Mouse (Mus musculus): ENCODE data around the gene Zfp319. TPM values are rescaled to one million over a fixed set of nuclear protein-coding genes. Genes with fewer than 3 reads are reported as not detected.

The Zfp319 gene
- polyA plus RNA-seq, 1 experiment = 33.4 TPM

- TF ChIP-seq POLR2A (IDR thresholded peaks at IDR 0.05; ENCODE audit: borderline replicate concordance, extremely low read depth, insufficient read depth, insufficient read length, poor library complexity, severe bottlenecking) = no peak
- TF ChIP-seq CTCF (IDR thresholded peaks at IDR 0.05; ENCODE audit: borderline replicate concordance, extremely low read depth, insufficient read depth, insufficient read length) = no peak
- no peak for DNase-seq (ENCODE audit: low read depth)
Observed at GRCm38 (mm10) chr8:95348356-95348755, 16.6 kb upstream of the Zfp319 start.

DNA sequence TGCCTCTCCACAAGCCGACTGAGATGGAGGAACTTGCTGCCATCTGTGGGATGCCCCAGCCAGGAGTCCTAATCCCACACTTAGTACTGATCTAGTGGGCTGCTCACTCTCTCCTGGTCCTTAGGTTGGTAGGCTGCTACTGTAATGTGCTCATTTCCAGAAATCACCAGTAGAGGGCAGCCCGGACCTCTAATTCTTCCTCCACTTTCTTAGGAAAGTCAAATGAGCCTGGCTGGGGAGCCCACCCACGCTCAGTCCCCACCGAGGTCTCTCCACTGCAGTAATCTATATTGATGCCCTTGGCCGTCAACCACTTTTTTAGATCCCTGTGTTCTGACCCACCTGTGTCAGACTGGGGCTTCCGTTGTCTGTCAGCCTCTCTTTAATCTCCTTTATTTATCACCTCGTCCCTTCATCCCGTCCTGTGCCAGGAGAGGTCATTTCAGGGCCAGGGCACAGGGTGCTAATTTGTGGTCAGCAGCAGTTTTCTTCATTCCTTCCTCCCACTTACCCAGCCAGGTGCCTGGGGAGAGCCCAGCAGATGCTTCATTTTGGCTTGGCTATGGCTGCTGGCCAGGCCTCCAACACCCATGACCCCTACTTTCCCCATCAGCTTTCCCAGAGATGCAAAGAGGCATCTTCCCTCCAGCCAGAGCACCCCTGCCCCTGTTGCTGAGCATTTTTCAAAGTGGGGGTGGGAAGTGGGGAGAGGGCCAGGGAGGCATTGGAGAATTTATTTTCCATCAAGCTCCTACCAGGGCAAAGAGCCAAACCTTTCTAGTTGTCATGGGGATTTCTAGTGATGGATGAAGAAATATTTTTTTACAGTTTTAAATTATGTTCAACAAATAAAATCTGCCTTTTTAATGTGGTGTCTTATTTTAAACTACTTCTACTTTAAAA lies 15.1 kb upstream of the Zfp319 start:
- peak; percentile 89 for DNase-seq (ENCODE audit: low read depth)
- TF ChIP-seq CTCF (IDR thresholded peaks at IDR 0.05; ENCODE audit: borderline replicate concordance, extremely low read depth, insufficient read depth, insufficient read length) (peak; percentile 78), POLR2A (IDR thresholded peaks at IDR 0.05; ENCODE audit: borderline replicate concordance, extremely low read depth, insufficient read depth, insufficient read length, poor library complexity, severe bottlenecking) (no peak)

GRCm38 (mm10) chr8:95344668-95345067 lies 12.9 kb upstream of the Zfp319 start:
- TF ChIP-seq POLR2A (IDR thresholded peaks at IDR 0.05; ENCODE audit: borderline replicate concordance, extremely low read depth, insufficient read depth, insufficient read length, poor library complexity, severe bottlenecking) = no peak
- peak; percentile 27; the same call in 1 of the 2 replicates for TF ChIP-seq CTCF (IDR thresholded peaks at IDR 0.05; ENCODE audit: borderline replicate concordance, extremely low read depth, insufficient read depth, insufficient read length)
- DNase-seq (ENCODE audit: low read depth) = no peak

GRCm38 (mm10) chr8:95341721-95342120 lies 10.0 kb upstream of the Zfp319 start:
- TF ChIP-seq POLR2A (IDR thresholded peaks at IDR 0.05; ENCODE audit: borderline replicate concordance, extremely low read depth, insufficient read depth, insufficient read length, poor library complexity, severe bottlenecking) = no peak
- TF ChIP-seq CTCF (IDR thresholded peaks at IDR 0.05; ENCODE audit: borderline replicate concordance, extremely low read depth, insufficient read depth, insufficient read length) = no peak
- DNase-seq (ENCODE audit: low read depth) = no peak

DNA sequence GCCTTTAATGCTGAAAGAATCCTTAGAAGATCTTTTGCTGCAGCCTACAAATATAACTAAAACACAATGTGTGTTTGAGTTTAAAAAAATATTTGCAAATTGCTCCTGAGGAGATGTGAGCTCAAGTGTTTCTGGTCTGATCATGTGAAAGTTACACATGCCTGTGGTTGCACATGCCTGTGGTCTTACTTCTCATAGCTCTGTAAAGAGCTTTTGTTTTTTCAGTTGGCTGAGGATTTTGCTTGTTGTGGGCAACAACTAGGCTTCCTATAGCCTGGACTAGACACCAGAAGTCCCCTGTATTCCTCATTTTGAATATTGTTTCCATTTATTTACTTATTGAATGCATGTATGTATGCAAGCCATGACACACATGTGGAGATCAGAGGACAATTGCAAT lies 4.6 kb upstream of the Zfp319 start:
- TF ChIP-seq CTCF (IDR thresholded peaks at IDR 0.05; ENCODE audit: borderline replicate concordance, extremely low read depth, insufficient read depth, insufficient read length) (no peak), POLR2A (IDR thresholded peaks at IDR 0.05; ENCODE audit: borderline replicate concordance, extremely low read depth, insufficient read depth, insufficient read length, poor library complexity, severe bottlenecking) (no peak)
- no peak for DNase-seq (ENCODE audit: low read depth)

DNA sequence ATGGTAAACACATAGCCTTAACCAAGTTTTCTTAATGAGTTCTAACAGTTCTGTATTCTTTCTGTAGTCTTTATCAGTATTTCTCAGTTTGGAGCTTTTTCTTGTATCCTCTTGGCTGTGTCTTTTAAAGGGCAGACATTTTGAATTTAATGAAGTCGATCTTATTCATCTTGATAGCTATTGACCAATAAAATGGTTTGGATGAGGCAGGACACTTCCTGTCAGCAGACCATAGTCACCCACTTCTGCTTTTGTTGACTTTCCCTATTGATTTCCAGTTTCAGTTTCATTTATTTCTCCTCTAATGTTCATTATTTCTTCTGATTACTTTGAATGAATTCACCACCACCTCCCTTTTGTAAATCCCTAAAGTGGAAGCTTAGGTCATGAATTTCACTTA lies 4.0 kb upstream of the Zfp319 start:
- DNase-seq (ENCODE audit: low read depth) = no peak
- no peak for TF ChIP-seq POLR2A (IDR thresholded peaks at IDR 0.05; ENCODE audit: borderline replicate concordance, extremely low read depth, insufficient read depth, insufficient read length, poor library complexity, severe bottlenecking)
- TF ChIP-seq CTCF (IDR thresholded peaks at IDR 0.05; ENCODE audit: borderline replicate concordance, extremely low read depth, insufficient read depth, insufficient read length) = no peak

GRCm38 (mm10) chr8:95332437-95333199 lies 868 bp upstream of the Zfp319 start:
- peak; percentile 20 for DNase-seq (ENCODE audit: low read depth)
- TF ChIP-seq CTCF (IDR thresholded peaks at IDR 0.05; ENCODE audit: borderline replicate concordance, extremely low read depth, insufficient read depth, insufficient read length) = no peak
- TF ChIP-seq POLR2A (IDR thresholded peaks at IDR 0.05; ENCODE audit: borderline replicate concordance, extremely low read depth, insufficient read depth, insufficient read length, poor library complexity, severe bottlenecking) = no peak

DNA sequence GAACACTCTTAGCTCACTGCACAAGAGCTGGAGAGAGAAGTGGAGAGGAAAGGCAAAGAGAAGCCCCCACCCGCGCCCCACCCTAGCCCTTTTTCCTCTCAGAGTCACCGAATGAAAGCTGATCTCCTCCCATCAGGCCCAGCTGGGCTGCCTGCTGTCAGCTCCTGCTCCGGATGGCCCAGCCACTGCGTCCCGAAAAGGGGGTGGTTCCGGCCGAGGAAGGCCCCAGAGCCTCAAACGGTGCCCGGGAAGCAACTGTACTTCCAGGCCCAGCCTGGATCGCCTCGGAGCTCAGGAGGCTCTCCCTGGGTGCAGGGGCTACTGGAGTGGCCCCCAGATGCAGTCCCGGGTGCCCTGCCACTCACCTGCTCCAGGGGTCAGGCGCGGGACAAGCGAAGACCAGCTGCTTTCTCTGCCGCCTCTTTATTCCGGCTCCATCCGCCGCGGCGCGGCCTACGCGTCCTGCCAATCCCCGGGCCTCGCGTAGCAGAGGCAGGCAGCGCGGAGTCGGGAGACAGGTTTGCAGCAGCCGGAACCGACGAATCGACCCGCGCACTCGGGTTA lies 512 bp downstream of the Zfp319 start:
- DNase-seq (ENCODE audit: low read depth) = no peak
- TF ChIP-seq POLR2A (IDR thresholded peaks at IDR 0.05; ENCODE audit: borderline replicate concordance, extremely low read depth, insufficient read depth, insufficient read length, poor library complexity, severe bottlenecking) = no peak
- no peak for TF ChIP-seq CTCF (IDR thresholded peaks at IDR 0.05; ENCODE audit: borderline replicate concordance, extremely low read depth, insufficient read depth, insufficient read length)

- DNase-seq (ENCODE audit: low read depth) = no peak
- no peak for TF ChIP-seq POLR2A (IDR thresholded peaks at IDR 0.05; ENCODE audit: borderline replicate concordance, extremely low read depth, insufficient read depth, insufficient read length, poor library complexity, severe bottlenecking)
- no peak for TF ChIP-seq CTCF (IDR thresholded peaks at IDR 0.05; ENCODE audit: borderline replicate concordance, extremely low read depth, insufficient read depth, insufficient read length)
Observed at GRCm38 (mm10) chr8:95330367-95330766, 1.4 kb downstream of the Zfp319 start.

DNA sequence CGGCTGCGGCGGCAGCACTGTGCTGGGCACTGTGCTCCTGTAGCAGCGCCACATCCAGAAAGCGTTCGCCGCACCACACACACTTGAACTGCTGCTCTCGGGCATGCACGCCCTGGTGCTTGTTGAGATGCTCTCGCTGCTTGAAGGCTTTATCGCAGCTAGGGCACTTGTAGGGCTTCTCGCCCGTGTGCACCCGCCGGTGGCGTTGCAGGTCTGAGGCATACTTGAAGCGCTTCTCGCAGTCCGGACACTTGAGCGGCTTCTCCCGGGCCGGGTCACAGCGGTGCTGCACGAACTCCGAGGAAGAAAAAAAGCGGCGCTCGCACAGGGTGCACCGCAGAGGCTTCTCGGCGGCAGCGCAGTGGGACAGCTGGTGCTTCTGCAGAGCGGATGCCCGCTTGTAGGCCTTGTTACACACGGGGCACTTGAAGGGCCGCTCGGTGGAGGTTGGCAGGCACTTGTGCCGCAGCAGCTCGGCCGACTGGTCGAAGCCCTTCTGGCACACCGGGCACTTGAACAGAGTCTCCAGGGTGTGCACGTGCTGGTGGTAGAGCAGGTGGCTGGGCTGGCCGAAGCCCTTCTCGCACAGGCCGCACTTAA lies 3.8 kb downstream of the Zfp319 start:
- DNase-seq (ENCODE audit: low read depth) = no peak
- TF ChIP-seq CTCF (IDR thresholded peaks at IDR 0.05; ENCODE audit: borderline replicate concordance, extremely low read depth, insufficient read depth, insufficient read length) (no peak), POLR2A (IDR thresholded peaks at IDR 0.05; ENCODE audit: borderline replicate concordance, extremely low read depth, insufficient read depth, insufficient read length, poor library complexity, severe bottlenecking) (no peak)

- no peak for DNase-seq (ENCODE audit: low read depth)
- TF ChIP-seq CTCF (IDR thresholded peaks at IDR 0.05; ENCODE audit: borderline replicate concordance, extremely low read depth, insufficient read depth, insufficient read length) = no peak
- TF ChIP-seq POLR2A (IDR thresholded peaks at IDR 0.05; ENCODE audit: borderline replicate concordance, extremely low read depth, insufficient read depth, insufficient read length, poor library complexity, severe bottlenecking) = no peak
Observed at GRCm38 (mm10) chr8:95326822-95327221, 4.9 kb downstream of the Zfp319 start.

All from brain, embryonic 14.5 days (tissue).